8 mouse cellular contexts compared by ENCODE assay signal in genomic region chr16:38091706-38092105, GRCm38 (mm10). TPM values are rescaled to one million over a fixed set of nuclear protein-coding genes. Genes with fewer than 3 reads are reported as not detected.
DNase-seq lines count a peak whose midpoint lies in the region; ATAC-seq and TF ChIP-seq lines count a peak whose summit lies in the region.

No protein-coding gene starts in this region.

- peak overlapping the region; percentile 98 for H3K4me3 ChIP-seq in kidney, embryonic 15.5 days (replicated peaks)
- H3K4me3 ChIP-seq in cortical plate, adult 2 months (ENCODE audit: insufficient read depth, low read length), result peak overlapping the region; percentile 97; the same call in 1 of the 2 replicates
- H3K4me3 ChIP-seq in hindbrain, embryonic 15.5 days, result peak overlapping the region; percentile 97
- peak overlapping the region; percentile 80 for H3K4me3 ChIP-seq in midbrain, embryonic 13.5 days (replicated peaks)

- peak overlapping the region; percentile 70 for H3K4me2 ChIP-seq in kidney, embryonic 15.5 days
- peak overlapping the region; percentile 92 for H3K4me2 ChIP-seq in hindbrain, embryonic 15.5 days
- peak overlapping the region; percentile 89 for H3K4me2 ChIP-seq in midbrain, embryonic 13.5 days (replicated peaks)

- 0 out of 2 replicates have a peak, but pooled peaks cover 4% of the 10 kb centered on the region for H3K36me3 ChIP-seq in kidney, embryonic 15.5 days
- H3K36me3 ChIP-seq in hindbrain, embryonic 15.5 days, result no peaks in the 10 kb centered on the region
- H3K36me3 ChIP-seq in midbrain, embryonic 13.5 days, result no peaks in the 10 kb centered on the region; the same call in 1 of the 2 replicates

- no peak for DNase-seq in kidney, postnatal 4 days
- no peak for DNase-seq in ovary, postnatal 36 days (ENCODE audit: low spot score)
- no peak for DNase-seq in kidney, postnatal 25 days
- no peak for DNase-seq in urinary bladder, adult 2 months (ENCODE audit: low spot score)

- peak overlapping the region; percentile 98 for H3K9ac ChIP-seq in kidney, embryonic 15.5 days
- peak overlapping the region; percentile 95 for H3K9ac ChIP-seq in hindbrain, embryonic 15.5 days
- H3K9ac ChIP-seq in midbrain, embryonic 13.5 days (replicated peaks), result peak overlapping the region; percentile 98

- no peaks in the 10 kb centered on the region for H3K9me3 ChIP-seq in kidney, embryonic 15.5 days (replicated peaks)
- H3K9me3 ChIP-seq in hindbrain, embryonic 15.5 days, result no peaks in the 10 kb centered on the region
- no peaks in the 10 kb centered on the region for H3K9me3 ChIP-seq in midbrain, embryonic 13.5 days

- no peak overlapping the region for H3K27ac ChIP-seq in kidney, embryonic 15.5 days
- H3K27ac ChIP-seq in cortical plate, adult 2 months (ENCODE audit: insufficient read depth, low read length), result no peak overlapping the region
- H3K27ac ChIP-seq in hindbrain, embryonic 15.5 days (replicated peaks), result peak overlapping the region; percentile 8; the same call in 1 of the 2 replicates
- H3K27ac ChIP-seq in midbrain, embryonic 13.5 days, result no peak overlapping the region

- no peaks in the 10 kb centered on the region for H3K27me3 ChIP-seq in kidney, embryonic 15.5 days
- no peaks in the 10 kb centered on the region for H3K27me3 ChIP-seq in hindbrain, embryonic 15.5 days
- H3K27me3 ChIP-seq in midbrain, embryonic 13.5 days, result no peaks in the 10 kb centered on the region

- no peak for TF ChIP-seq CTCF in cortical plate, adult 2 months (IDR thresholded peaks at IDR 0.05; ENCODE audit: extremely low read depth, insufficient read depth, low read length)

- H3K4me1 ChIP-seq in kidney, embryonic 15.5 days, result peaks cover 41% of the 10 kb centered on the region
- peaks cover 8% of the 10 kb centered on the region for H3K4me1 ChIP-seq in cortical plate, adult 2 months (ENCODE audit: control insufficient read depth, insufficient read depth, low read length)
- H3K4me1 ChIP-seq in hindbrain, embryonic 15.5 days (replicated peaks), result peaks cover 46% of the 10 kb centered on the region
- peaks cover 47% of the 10 kb centered on the region for H3K4me1 ChIP-seq in midbrain, embryonic 13.5 days (replicated peaks)

- ATAC-seq in kidney, embryonic 15.5 days (replicated peaks; ENCODE audit: low FRiP score), result no peak
- ATAC-seq in hindbrain, embryonic 15.5 days (ENCODE audit: low FRiP score, low read depth), result no peak
- no peak for ATAC-seq in midbrain, embryonic 13.5 days

- 5% methylated on average over 5 of the region's 5 CpGs for WGBS in kidney, embryonic 15.5 days
- WGBS in hindbrain, embryonic 15.5 days, result 5% methylated on average over 5 of the region's 5 CpGs
- WGBS in midbrain, embryonic 13.5 days, result 15% methylated on average over 5 of the region's 5 CpGs

- no peak for TF ChIP-seq POLR2A in cortical plate, adult 2 months (IDR thresholded peaks at IDR 0.05; ENCODE audit: extremely low read depth, insufficient read depth, low read length)

RNA-seq across cellular contexts. Expression of gene Gsk3b, which starts 2.9 kb away (rescaled TPM):
- 58.4 and 60.0 TPM in 2 replicates for polyA plus RNA-seq in kidney, embryonic 15.5 days (2015; fragmentation: Nextera tagmentation; extraction: Ambion mirVana)
- 45.1 and 47.2 TPM in 2 replicates for polyA plus RNA-seq in cortical plate, adult 2 months (2012; rRNA removed)
- polyA plus RNA-seq in hindbrain, embryonic 15.5 days (2015; fragmentation: Nextera tagmentation; extraction: Ambion mirVana), result 146 and 151 TPM in 2 replicates
- polyA plus RNA-seq in midbrain, embryonic 13.5 days (2015; fragmentation: Nextera tagmentation; extraction: Ambion mirVana), result 170 and 172 TPM in 2 replicates
- 10.4 and 18.8 TPM in 2 replicates for polyA plus RNA-seq in urinary bladder, adult 2 months (2012; rRNA removed)
